Comparison of ENCODE assay signal across 14 mouse cellular contexts in the genomic region with DNA sequence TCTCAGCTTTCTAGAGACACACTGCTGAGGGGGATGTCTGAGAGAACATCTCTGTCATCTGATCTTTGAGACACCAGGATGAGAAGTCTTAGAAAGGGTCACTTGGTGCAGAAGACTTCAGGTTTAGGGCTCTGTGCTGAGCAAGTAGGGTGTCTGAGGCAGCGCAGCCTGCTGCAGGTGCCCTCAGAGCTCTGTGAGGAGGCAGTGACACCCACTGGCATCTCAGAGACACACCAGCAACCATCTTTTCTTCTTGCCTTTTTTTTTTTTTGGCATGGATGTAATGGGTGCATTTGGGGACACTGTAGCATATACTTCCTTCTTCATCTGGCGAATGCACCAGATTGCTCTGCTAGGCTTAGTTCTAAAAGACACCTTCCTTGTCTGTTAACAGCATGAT.
A peak's percentile ranks its signal among the peaks of the same experiment; 100 is the strongest.
DNase-seq lines count a peak whose midpoint lies in the region; ATAC-seq and TF ChIP-seq lines count a peak whose summit lies in the region.
"Had no signal": no experiment of that assay in that cellular context is flagged by ENCODE, and none has a peak within 500 bp of the region (broad histone marks: within the 10 kb centered on the region; RNA-seq: fewer than 3 reads in every experiment).

No protein-coding gene starts in this region.

- H3K36me3 ChIP-seq in thymus, adult 2 months (ENCODE audit: control insufficient read depth, insufficient read depth, low read length) = no peaks in the 10 kb centered on the region
- H3K36me3 ChIP-seq: stomach, embryonic 15.5 days had no signal

- no peak overlapping the region for H3K4me3 ChIP-seq in thymus, adult 2 months (ENCODE audit: control insufficient read depth, insufficient read depth, low read length)
- H3K4me3 ChIP-seq: megakaryocyte, embryonic 14.5 days; stomach, embryonic 15.5 days had no signal

- intact Hi-C loops in left cerebral cortex, postnatal 14 days (cut with DNase I) = loop anchor here (10.0 kb wide), 1 partner anchor 396 kb away; no protein-coding TSS in a partner anchor

- 88% methylated on average over 2 of the region's 2 CpGs for WGBS in thymus, adult 2 months

- no peaks in the 10 kb centered on the region for H3K4me1 ChIP-seq in thymus, adult 2 months (replicated peaks; ENCODE audit: control insufficient read depth, insufficient read depth, low read length)
- H3K4me1 ChIP-seq: megakaryocyte, embryonic 14.5 days; stomach, embryonic 15.5 days had no signal

- TF ChIP-seq POLR2A in thymus, adult 2 months (IDR thresholded peaks at IDR 0.05; ENCODE audit: control insufficient read depth, extremely low read depth, insufficient read depth, low read length, poor library complexity) = no peak

- peak; percentile 7 for DNase-seq in ovary, postnatal 36 days (ENCODE audit: low spot score)
- DNase-seq in ovary, postnatal 10 days (ENCODE audit: low spot score) = no peak
- DNase-seq in cerebellum, postnatal 14 days = peak; percentile 56 to 60
- DNase-seq in left cerebral cortex, postnatal 14 days (ENCODE audit: low spot score in 2 of 2) = peak; percentile 55 to 69
- DNase-seq in spleen, adult 18-20 months = no peak
- no peak for DNase-seq in thymus, adult 2 months
- DNase-seq: adrenal gland, postnatal 25 days; embryo, embryonic 11 days; gastrocnemius, postnatal 14 days; kidney, postnatal 14 days; lung, adult 2 months had no signal

- H3K27me3 ChIP-seq in thymus, adult 2 months (ENCODE audit: control insufficient read depth, insufficient read depth, low read length) = no peaks in the 10 kb centered on the region
- H3K27me3 ChIP-seq: megakaryocyte, embryonic 14.5 days; stomach, embryonic 15.5 days had no signal

- no peak overlapping the region for H3K27ac ChIP-seq in thymus, adult 2 months (ENCODE audit: control insufficient read depth, insufficient read depth, low read length)
- H3K27ac ChIP-seq: stomach, embryonic 15.5 days had no signal

- no peak for ATAC-seq in activated CD4-positive, CD25-positive, alpha-beta regulatory T cell, adult 4 months

- no peak for TF ChIP-seq CTCF in thymus, adult 2 months (IDR thresholded peaks at IDR 0.05; ENCODE audit: borderline replicate concordance, control insufficient read depth, extremely low read depth, insufficient read depth, low read length, poor library complexity)

Comparison
In these comparisons a context has a peak if more than half of its experiments do, and no peak if none do; other contexts are left out.
1. DNase-seq: peak in ovary, postnatal 36 days (single experiment), cerebellum, postnatal 14 days (2 of 2) and left cerebral cortex, postnatal 14 days (2 of 2); none in ovary, postnatal 10 days (single experiment), spleen, adult 18-20 months (0 of 2) and thymus, adult 2 months (single experiment).